Mouse (Mus musculus): ENCODE results near the gene 2210016L21Rik. TPM values are rescaled to one million over a fixed set of nuclear protein-coding genes. Genes with fewer than 3 reads are reported as not detected.

2210016L21Rik gene
- polyA plus RNA-seq, 1 experiment, result 16.6 TPM

DNA sequence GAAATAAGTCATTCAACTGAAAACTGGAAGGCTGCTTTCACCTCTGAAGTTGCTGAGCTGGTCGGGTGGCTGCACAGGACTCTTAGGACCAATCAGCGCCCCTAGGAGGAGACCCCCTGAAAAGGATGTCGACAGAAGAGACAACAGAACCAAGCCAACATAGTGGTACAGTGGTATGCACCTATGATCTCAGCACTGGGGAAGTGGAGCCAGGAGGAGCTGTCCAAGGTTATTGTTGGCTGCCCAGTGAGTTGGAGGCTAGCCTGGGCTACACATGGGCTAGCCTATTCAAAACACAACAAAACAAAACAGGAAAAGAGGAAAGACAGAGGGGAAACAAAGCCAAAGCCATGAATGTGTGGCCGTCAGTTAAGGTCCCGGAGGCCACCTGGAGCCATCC is 16.1 kb downstream of the 2210016L21Rik start:
- 83% methylated on average over 5 of the region's 5 CpGs for WGBS
- TF ChIP-seq POLR2A (IDR thresholded peaks at IDR 0.05; ENCODE audit: borderline replicate concordance, extremely low read depth, low read depth, low read length) (no peak), CTCF (IDR thresholded peaks at IDR 0.05; ENCODE audit: insufficient read depth, low read length) (no peak)
- no peak for DNase-seq
- no peak overlapping the region for H3K4me3 ChIP-seq (replicated peaks; ENCODE audit: extremely low read depth, low read depth, low read length)
- no peaks in the 10 kb centered on the region for H3K4me1 ChIP-seq (ENCODE audit: control insufficient read depth, insufficient read depth, low read length)

DNA sequence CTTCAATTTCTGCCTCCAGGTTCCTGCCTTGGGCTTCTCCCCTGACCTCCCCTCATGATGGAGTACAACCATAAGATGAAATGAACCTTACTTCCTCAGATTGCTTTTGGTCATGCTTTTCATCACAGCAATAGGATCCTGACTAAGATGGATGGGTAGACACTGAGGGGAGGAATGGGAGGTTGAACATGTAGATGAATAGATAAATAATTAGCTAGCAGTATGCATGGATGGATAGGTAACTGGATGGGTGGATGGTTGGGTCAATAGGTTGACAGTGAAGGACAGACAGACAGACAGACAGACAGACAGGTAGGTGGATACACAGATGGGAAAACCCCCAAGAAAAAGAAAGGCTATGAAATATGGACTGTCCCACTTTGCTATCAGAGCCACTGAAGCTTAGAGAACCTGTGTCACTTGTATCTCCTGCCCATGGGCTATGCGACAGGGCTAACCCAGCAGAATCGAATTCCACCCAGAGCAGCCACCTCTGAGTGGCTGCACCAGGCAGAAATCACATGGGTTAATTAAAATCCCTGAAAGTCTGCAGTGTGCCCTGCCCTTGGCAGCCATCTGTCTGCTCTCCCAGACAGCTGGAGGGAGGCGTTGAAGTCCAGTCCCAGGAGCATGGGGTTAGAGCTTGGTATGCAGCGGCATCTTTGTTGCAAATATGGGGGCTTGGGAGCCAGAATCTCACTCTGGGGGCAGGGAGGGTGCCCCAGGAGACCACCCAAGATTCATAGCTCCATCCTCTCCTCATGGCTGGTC is 19.8 kb downstream of the 2210016L21Rik start:
- DNase-seq, result no peak
- TF ChIP-seq POLR2A (IDR thresholded peaks at IDR 0.05; ENCODE audit: borderline replicate concordance, extremely low read depth, low read depth, low read length) (no peak), CTCF (IDR thresholded peaks at IDR 0.05; ENCODE audit: insufficient read depth, low read length) (no peak)
- Histone ChIP-seq H3K4me1 (ENCODE audit: control insufficient read depth, insufficient read depth, low read length) (no peaks in the 10 kb centered on the region), H3K4me3 (replicated peaks; ENCODE audit: extremely low read depth, low read depth, low read length) (no peak overlapping the region)
- WGBS, result 40% methylated on average over 4 of the region's 4 CpGs

DNA sequence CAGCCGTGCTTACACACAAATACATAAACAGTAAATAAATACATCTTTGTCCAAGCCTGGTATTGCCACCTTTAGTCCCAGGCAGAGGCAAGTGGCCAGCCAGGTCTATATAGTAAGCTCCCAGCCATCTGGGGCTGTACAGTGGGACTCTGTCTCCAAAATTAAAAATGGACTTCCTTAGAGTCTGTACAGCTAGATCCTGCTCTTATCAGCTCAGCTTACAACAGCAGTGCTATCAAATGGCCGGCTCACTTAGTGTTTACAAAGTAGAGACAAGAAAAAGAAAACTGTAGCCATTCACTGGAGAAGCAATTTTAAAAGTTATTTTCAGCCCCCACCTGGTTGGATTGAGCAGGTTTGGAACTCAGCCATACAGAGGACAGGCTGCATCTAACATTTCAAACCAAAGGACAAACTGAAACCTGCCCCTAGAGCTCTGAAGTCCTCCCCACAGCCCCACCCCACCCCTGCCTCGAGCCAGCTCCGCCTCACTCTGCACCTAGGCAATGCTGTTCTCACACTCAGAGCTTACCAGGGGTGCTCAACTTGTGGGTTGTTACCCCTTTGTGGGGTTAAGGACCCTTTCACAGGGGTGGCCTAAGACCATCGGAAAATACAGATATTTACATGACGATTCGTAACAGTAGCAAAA is 22.5 kb downstream of the 2210016L21Rik start:
- 47% methylated on average over 7 of the region's 7 CpGs for WGBS
- no peak for TF ChIP-seq POLR2A (IDR thresholded peaks at IDR 0.05; ENCODE audit: borderline replicate concordance, extremely low read depth, low read depth, low read length)
- TF ChIP-seq CTCF (IDR thresholded peaks at IDR 0.05; ENCODE audit: insufficient read depth, low read length), result no peak
- DNase-seq, result no peak
- no peaks in the 10 kb centered on the region for H3K4me1 ChIP-seq (ENCODE audit: control insufficient read depth, insufficient read depth, low read length)
- H3K4me3 ChIP-seq (replicated peaks; ENCODE audit: extremely low read depth, low read depth, low read length), result no peak overlapping the region

DNA sequence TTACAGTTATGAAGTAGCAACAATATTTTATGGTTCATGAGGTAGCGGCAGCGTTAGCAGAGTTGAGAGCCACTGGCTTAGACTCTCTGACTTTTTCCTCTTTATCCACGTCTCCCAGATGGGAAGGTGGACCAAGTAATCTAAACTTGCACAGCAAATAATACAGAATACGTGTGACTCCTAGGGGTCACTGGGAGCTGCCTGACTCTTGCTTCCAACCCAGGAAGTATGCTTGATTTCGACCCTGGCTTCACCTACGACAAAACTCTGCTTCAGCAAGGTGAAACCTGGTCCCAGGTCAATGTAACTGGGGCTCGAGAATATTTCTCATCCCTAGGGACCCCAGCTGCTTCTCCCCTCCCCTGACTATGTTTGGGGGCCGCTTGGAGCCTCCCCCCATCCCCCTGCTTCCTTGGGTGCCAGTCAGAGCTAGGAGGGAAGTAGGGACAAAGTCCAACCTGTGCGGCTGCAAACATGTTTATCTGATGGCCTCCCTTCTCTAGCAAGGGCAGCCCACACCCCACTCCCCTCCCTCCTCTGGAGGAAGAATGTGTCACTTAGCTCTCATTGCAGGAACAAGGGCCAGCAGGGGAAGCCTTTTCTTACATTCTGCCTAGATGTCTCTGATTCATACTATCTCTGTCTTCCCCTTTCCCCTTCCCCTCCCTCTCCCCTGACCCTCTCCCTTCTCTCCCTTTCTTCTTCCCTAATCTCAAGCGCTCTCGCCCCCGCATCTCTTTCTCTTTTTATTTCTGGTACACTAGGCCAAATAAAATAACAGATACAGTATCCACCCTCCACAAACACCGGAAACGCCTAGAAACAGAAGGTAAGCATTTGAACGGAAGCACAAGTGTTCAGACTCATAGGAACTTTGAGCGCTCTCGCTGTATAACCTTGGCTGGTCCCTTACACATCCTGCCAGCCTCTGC is 23.3 kb downstream of the 2210016L21Rik start:
- no peak overlapping the region for H3K4me3 ChIP-seq (replicated peaks; ENCODE audit: extremely low read depth, low read depth, low read length)

DNA sequence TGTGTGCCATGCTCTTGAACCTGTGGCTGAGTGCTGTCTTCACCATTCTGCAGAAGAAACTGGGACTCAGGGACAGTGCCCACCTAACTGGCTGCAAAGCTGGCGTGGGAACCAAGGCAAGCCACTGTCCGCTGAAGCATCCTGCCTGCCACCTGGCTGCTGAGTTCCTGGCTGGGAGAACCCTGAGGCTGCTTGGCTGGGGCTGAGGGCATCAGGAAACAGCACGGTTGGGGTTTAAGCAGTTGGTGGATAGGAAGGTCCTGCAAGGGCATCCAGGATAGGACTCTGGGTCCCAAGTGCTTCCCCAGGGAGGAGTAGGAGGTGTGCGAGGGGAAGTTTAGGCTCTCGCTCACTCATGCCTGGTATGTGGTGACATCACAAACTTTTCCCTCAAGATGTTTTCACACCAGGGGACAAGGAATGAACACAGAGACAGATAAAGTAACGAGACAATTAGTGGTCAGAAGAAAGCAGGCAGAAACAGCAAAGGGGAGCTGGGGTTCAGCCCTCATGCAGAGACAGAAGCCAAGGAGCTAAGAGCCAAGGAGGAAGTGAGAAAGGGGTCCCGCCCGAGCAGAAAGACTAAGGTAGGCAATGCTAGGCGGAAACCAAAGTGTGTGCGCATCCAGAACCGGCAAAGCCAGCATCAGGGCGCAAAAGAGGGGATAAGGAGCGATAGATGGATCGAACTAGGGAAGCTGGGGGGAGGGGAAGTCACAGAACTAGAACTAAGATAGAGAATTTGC is 25.7 kb downstream of the 2210016L21Rik start:
- no peak overlapping the region for H3K4me3 ChIP-seq (replicated peaks; ENCODE audit: extremely low read depth, low read depth, low read length)
- no peaks in the 10 kb centered on the region for H3K4me1 ChIP-seq (ENCODE audit: control insufficient read depth, insufficient read depth, low read length)
- TF ChIP-seq POLR2A (IDR thresholded peaks at IDR 0.05; ENCODE audit: borderline replicate concordance, extremely low read depth, low read depth, low read length) (no peak), CTCF (IDR thresholded peaks at IDR 0.05; ENCODE audit: insufficient read depth, low read length) (no peak)
- 29% methylated on average over 14 of the region's 14 CpGs for WGBS
- DNase-seq, result no peak

More for the DNA sequence above, 23.3 kb downstream of the 2210016L21Rik start:
- DNase-seq, result no peak
- TF ChIP-seq POLR2A (IDR thresholded peaks at IDR 0.05; ENCODE audit: borderline replicate concordance, extremely low read depth, low read depth, low read length), result no peak
- no peak for TF ChIP-seq CTCF (IDR thresholded peaks at IDR 0.05; ENCODE audit: insufficient read depth, low read length)
- WGBS, result 43% methylated on average over 17 of the region's 17 CpGs
- H3K4me1 ChIP-seq (ENCODE audit: control insufficient read depth, insufficient read depth, low read length), result no peaks in the 10 kb centered on the region

DNA sequence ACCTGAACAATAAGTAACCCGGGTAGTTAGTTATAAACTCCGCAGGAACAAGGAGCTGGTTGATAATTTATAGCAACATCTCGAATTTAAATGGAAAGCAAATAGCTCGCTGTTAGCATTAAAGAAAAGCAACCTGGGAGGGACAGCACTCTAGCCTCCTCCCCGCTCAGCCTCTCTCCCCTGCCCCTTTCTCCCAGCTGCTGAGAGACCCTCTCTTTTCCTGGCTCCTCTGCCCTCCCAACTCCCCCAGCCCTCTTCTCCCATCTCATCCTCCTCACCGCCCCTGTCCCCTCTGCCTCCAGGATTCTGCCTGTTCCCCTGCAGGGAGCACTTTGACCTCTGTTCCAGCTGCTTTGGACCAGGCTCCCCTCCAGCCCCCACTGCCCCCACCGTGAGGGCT is 26.7 kb downstream of the 2210016L21Rik start:
- TF ChIP-seq POLR2A (IDR thresholded peaks at IDR 0.05; ENCODE audit: borderline replicate concordance, extremely low read depth, low read depth, low read length) (no peak), CTCF (IDR thresholded peaks at IDR 0.05; ENCODE audit: insufficient read depth, low read length) (no peak)
- Histone ChIP-seq H3K4me3 (replicated peaks; ENCODE audit: extremely low read depth, low read depth, low read length) (no peak overlapping the region), H3K4me1 (ENCODE audit: control insufficient read depth, insufficient read depth, low read length) (no peaks in the 10 kb centered on the region)
- WGBS, result 37% methylated on average over 7 of the region's 7 CpGs
- no peak for DNase-seq

DNA sequence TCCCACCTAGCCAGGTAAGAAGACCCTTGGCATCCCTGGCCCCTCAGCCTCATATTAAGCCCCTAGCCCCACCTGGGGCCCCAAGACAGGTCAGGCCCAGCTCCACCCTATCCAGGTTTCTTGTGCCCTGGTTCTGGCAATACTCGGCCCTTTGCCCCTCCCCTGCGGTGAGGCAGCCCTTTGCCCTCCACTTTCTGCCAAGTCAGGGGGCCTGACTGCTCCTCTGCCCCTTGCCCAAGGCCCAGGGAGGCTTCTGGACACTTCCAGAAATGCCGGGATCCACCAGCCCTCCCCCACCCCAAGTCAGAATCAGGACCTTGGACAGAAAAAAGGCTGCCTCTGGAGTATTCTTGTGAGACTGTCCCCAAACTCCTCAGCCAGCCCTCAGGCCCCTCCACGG is 27.1 kb downstream of the 2210016L21Rik start:
- no peak for DNase-seq
- TF ChIP-seq POLR2A (IDR thresholded peaks at IDR 0.05; ENCODE audit: borderline replicate concordance, extremely low read depth, low read depth, low read length), result no peak
- TF ChIP-seq CTCF (IDR thresholded peaks at IDR 0.05; ENCODE audit: insufficient read depth, low read length), result no peak
- Histone ChIP-seq H3K4me3 (replicated peaks; ENCODE audit: extremely low read depth, low read depth, low read length) (no peak overlapping the region), H3K4me1 (ENCODE audit: control insufficient read depth, insufficient read depth, low read length) (no peaks in the 10 kb centered on the region)
- WGBS, result 25% methylated on average over 4 of the region's 4 CpGs

- TF ChIP-seq POLR2A (IDR thresholded peaks at IDR 0.05; ENCODE audit: borderline replicate concordance, extremely low read depth, low read depth, low read length), result no peak
- TF ChIP-seq CTCF (IDR thresholded peaks at IDR 0.05; ENCODE audit: insufficient read depth, low read length), result no peak
- DNase-seq, result no peak
- Histone ChIP-seq H3K4me3 (replicated peaks; ENCODE audit: extremely low read depth, low read depth, low read length) (no peak overlapping the region), H3K4me1 (ENCODE audit: control insufficient read depth, insufficient read depth, low read length) (no peaks in the 10 kb centered on the region)
- WGBS, result 59% methylated on average over 13 of the region's 13 CpGs
These were observed 27.8 kb downstream of the 2210016L21Rik start for GRCm38 (mm10) chr5:114969609-114970215.

Data from lung, adult 2 months (tissue).